Comparison of ENCODE assay signal across 13 mouse cellular contexts in the genomic region with DNA sequence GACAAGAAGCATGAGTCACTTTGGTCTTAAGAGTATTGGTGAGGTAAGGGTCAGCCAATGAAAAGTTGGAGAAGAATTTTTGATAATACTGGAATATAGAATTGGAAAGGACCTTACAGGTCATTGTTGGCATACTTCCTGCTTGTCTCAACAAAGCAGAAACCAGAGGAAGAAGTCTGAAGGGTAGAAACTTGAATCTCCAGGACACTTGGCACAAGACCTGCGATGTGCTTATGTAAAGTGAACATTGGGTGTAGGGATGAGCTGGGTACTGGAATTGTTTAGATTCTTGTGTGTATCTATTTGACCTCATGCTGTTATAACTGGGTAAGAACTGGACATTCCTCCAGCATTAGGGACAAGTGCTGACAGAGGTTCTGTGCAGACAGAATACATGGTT. TPM values are rescaled to one million over a fixed set of nuclear protein-coding genes. Genes with fewer than 3 reads are reported as not detected.
DNase-seq lines count a peak whose midpoint lies in the region; ATAC-seq and TF ChIP-seq lines count a peak whose summit lies in the region.
"Had no signal": no experiment of that assay in that cellular context is flagged by ENCODE, and none has a peak within 500 bp of the region (broad histone marks: within the 10 kb centered on the region; RNA-seq: fewer than 3 reads in every experiment).

No protein-coding gene starts in this region.

- DNase-seq in liver, embryonic 14.5 days (ENCODE audit: low read depth in 3 of 3, low spot score in 3 of 3) = no peak
- DNase-seq in adrenal gland, adult 18-20 months (ENCODE audit: low spot score in 2 of 2) = no peak
- DNase-seq: adrenal gland, postnatal 10 days; embryo, embryonic 11 days; heart, postnatal 36 days had no signal

- no peak overlapping the region for H3K9ac ChIP-seq in intestine, embryonic 16.5 days (ENCODE audit: low read depth, low read length)
- H3K9ac ChIP-seq in intestine, embryonic 15.5 days = no peak overlapping the region
- no peak overlapping the region; the same call in 1 of the 2 replicates for H3K9ac ChIP-seq in liver, embryonic 14.5 days (replicated peaks)

- no peak for TF ChIP-seq POLR2A in bone marrow macrophage, adult 2 months (IDR thresholded peaks at IDR 0.05; ENCODE audit: borderline replicate concordance, low read depth, low read length)

- no peak for TF ChIP-seq EP300 in liver, embryonic 14.5 days (IDR thresholded peaks at IDR 0.05; ENCODE audit: low read depth)

- no peak for TF ChIP-seq CTCF in bone marrow macrophage, adult 2 months (IDR thresholded peaks at IDR 0.05; ENCODE audit: low read depth, low read length)
- TF ChIP-seq CTCF in liver, embryonic 14.5 days (IDR thresholded peaks at IDR 0.05; ENCODE audit: low read depth) = no peak

- peaks cover 4% of the 10 kb centered on the region for H3K4me1 ChIP-seq in intestine, embryonic 16.5 days (ENCODE audit: control insufficient read depth, insufficient read depth, low read length)
- 0 out of 2 replicates have a peak, but pooled peaks cover 3% of the 10 kb centered on the region for H3K4me1 ChIP-seq in intestine, embryonic 15.5 days (replicated peaks)
- H3K4me1 ChIP-seq in megakaryocyte, embryonic 14.5 days = peaks cover 41% of the 10 kb centered on the region
- peaks cover 12% of the 10 kb centered on the region for H3K4me1 ChIP-seq in bone marrow macrophage, adult 2 months (ENCODE audit: control insufficient read depth, insufficient read depth, low read length)
- peaks cover 4 to 5% of the 10 kb centered on the region in 2 experiments; a peak in 3 of 4 replicates for H3K4me1 ChIP-seq in liver, embryonic 14.5 days (replicated peaks; ENCODE audit: control insufficient read depth in 2 of 2, insufficient read depth in 2 of 2, low read length in 1 of 2)

- H3K27me3 ChIP-seq in intestine, embryonic 16.5 days (replicated peaks; ENCODE audit: control insufficient read depth, insufficient read depth, low read length) = no peaks in the 10 kb centered on the region
- H3K27me3 ChIP-seq in intestine, embryonic 15.5 days (replicated peaks) = no peaks in the 10 kb centered on the region
- no peaks in the 10 kb centered on the region for H3K27me3 ChIP-seq in megakaryocyte, embryonic 14.5 days (replicated peaks)
- H3K27me3 ChIP-seq in liver, embryonic 14.5 days (ENCODE audit: control insufficient read depth, insufficient read depth, low read length) = no peaks in the 10 kb centered on the region

- H3K4me2 ChIP-seq in intestine, embryonic 16.5 days (ENCODE audit: low read depth, low read length) = peak overlapping the region; percentile 14
- no peak overlapping the region for H3K4me2 ChIP-seq in intestine, embryonic 15.5 days (replicated peaks)
- H3K4me2 ChIP-seq in liver, embryonic 14.5 days (ENCODE audit: low read depth) = peak overlapping the region; percentile 28; the same call in 1 of the 2 replicates
- H3K4me2 ChIP-seq: midbrain, embryonic 11.5 days had no signal

- 58% methylated on average over 1 of the region's 1 CpGs for WGBS in intestine, embryonic 16.5 days
- 35% methylated on average over 1 of the region's 1 CpGs for WGBS in intestine, embryonic 15.5 days
- whole genome bisulfite sequencing in liver, embryonic 14.5 days (ENCODE audit: insufficient replicate concordance) = 62% methylated on average over 1 of the region's 1 CpGs

- no peak overlapping the region for H3K4me3 ChIP-seq in intestine, embryonic 16.5 days (ENCODE audit: low read length)
- H3K4me3 ChIP-seq in intestine, embryonic 15.5 days (replicated peaks) = no peak overlapping the region
- H3K4me3 ChIP-seq in megakaryocyte, embryonic 14.5 days (replicated peaks) = peak overlapping the region; percentile 79
- H3K4me3 ChIP-seq in bone marrow macrophage, adult 2 months (ENCODE audit: insufficient read depth, low read length) = no peak overlapping the region
- H3K4me3 ChIP-seq in liver, embryonic 14.5 days (ENCODE audit: insufficient read depth in 1 of 2, low read depth in 2 of 2, low read length in 2 of 2) = no peak overlapping the region
- H3K4me3 ChIP-seq: layer of hippocampus, adult 2 months had no signal

- H3K36me3 ChIP-seq in intestine, embryonic 16.5 days (ENCODE audit: control insufficient read depth, insufficient read depth, low read length) = no peaks in the 10 kb centered on the region
- no peaks in the 10 kb centered on the region for H3K36me3 ChIP-seq in intestine, embryonic 15.5 days
- peaks cover 5% of the 10 kb centered on the region for H3K36me3 ChIP-seq in megakaryocyte, embryonic 14.5 days (replicated peaks; ENCODE audit: low read length)
- H3K36me3 ChIP-seq in liver, embryonic 14.5 days (replicated peaks; ENCODE audit: control insufficient read depth, insufficient read depth, low read depth) = no peaks in the 10 kb centered on the region

- H3K9me3 ChIP-seq in intestine, embryonic 16.5 days (ENCODE audit: control insufficient read depth, low read length) = no peaks in the 10 kb centered on the region
- no peaks in the 10 kb centered on the region for H3K9me3 ChIP-seq in intestine, embryonic 15.5 days
- no peaks in the 10 kb centered on the region for H3K9me3 ChIP-seq in megakaryocyte, embryonic 14.5 days
- no peaks in the 10 kb centered on the region for H3K9me3 ChIP-seq in liver, embryonic 14.5 days (ENCODE audit: control insufficient read depth, low read length)
- H3K9me3 ChIP-seq: G1E had no signal

- ATAC-seq in intestine, embryonic 16.5 days = no peak
- ATAC-seq in intestine, embryonic 15.5 days = no peak
- ATAC-seq in megakaryocyte, adult 5-6 weeks (ENCODE audit: poor library complexity, severe bottlenecking) = no peak
- no peak for ATAC-seq in liver, embryonic 14.5 days (ENCODE audit: insufficient read depth)

- H3K27ac ChIP-seq in intestine, embryonic 16.5 days (ENCODE audit: low read length) = no peak overlapping the region
- H3K27ac ChIP-seq in intestine, embryonic 15.5 days = no peak overlapping the region
- H3K27ac ChIP-seq in bone marrow macrophage, adult 2 months (ENCODE audit: insufficient read depth, low read depth, low read length) = 0 out of 2 replicates have a peak overlapping the region, but pooled peaks have one; percentile 39
- H3K27ac ChIP-seq in liver, embryonic 14.5 days = no peak overlapping the region
- H3K27ac ChIP-seq: layer of hippocampus, adult 2 months had no signal

RNA-seq across cellular contexts. Expression of gene Vps54, which starts 2.3 kb away (rescaled TPM):
- polyA plus RNA-seq in intestine, embryonic 16.5 days (2015; fragmentation: Nextera tagmentation; extraction: Ambion mirVana) = 8.6 and 9.6 TPM in 2 replicates
- 12.0 and 13.2 TPM in 2 replicates for polyA plus RNA-seq in intestine, embryonic 15.5 days (2015; fragmentation: Nextera tagmentation; extraction: Ambion mirVana)
- polyA plus RNA-seq in megakaryocyte, embryonic 14.5 days (2012; ENCODE audit: insufficient read depth, low replicate concordance) = 0.94 and 1.1 TPM in 2 replicates
- total RNA-seq in megakaryocyte, adult 5-6 weeks (2015) = 56.5 and 56.7 TPM in 2 replicates
- total RNA-seq in megakaryocyte, adult 5-6 weeks (2017) = 85.7 and 87.9 TPM in 2 replicates
- 32.8 and 33.2 TPM in 2 replicates for polyA plus RNA-seq in bone marrow macrophage, adult 2 months (2012; ENCODE audit: insufficient read depth, insufficient read length, missing spikeins)
- 4.6 and 7.6 TPM in 2 replicates for polyA plus RNA-seq in liver, embryonic 14.5 days (2012; rRNA removed)
- 4.4 and 5.1 TPM in 2 replicates for polyA plus RNA-seq in liver, embryonic 14.5 days (2014; fragmentation: Nextera tagmentation; extraction: Ambion mirVana)
- total RNA-seq in adrenal gland, adult 18-20 months (2021) = 10 to 100 TPM; 31.3 to 33.8 TPM
